Mouse (Mus musculus) ES-E14 (cell line): ENCODE measurements around the gene Dclk2. TPM values are rescaled to one million over a fixed set of nuclear protein-coding genes. Genes with fewer than 3 reads are reported as not detected.

Source experiments
- DNase-seq: peaks from one replicate; pipeline ENCODE4 v3.0.0-alpha.2; 2013; ENCODE audit warnings: low read depth, low spot score
- H3K27ac ChIP-seq: 2 replicates; pipeline ENCODE4 v1.5.1; 2012; ENCODE audit warnings: low read depth, mild to moderate bottlenecking, low read length, moderate library complexity, mixed read lengths; ENCODE audit not compliant: poor library complexity, insufficient read depth, severe bottlenecking
- H3K36me3 ChIP-seq: 2 replicates; pipeline ENCODE4 v1.6.1; 2012; ENCODE audit warnings: mild to moderate bottlenecking, low read length, moderate library complexity, mixed read lengths; ENCODE audit not compliant: control insufficient read depth, poor library complexity, insufficient read depth, severe bottlenecking
- H3K4me1 ChIP-seq, 2 experiments: fragments of 150-350 bp in 1 of 2; sonication (generic) in 1 of 2; 2 replicates each; pipeline ENCODE4 v1.6.1; 2012; ENCODE audit warnings: low read length in 2 of 2, mild to moderate bottlenecking in 1 of 2, mixed read lengths in 1 of 2; ENCODE audit not compliant: control insufficient read depth in 2 of 2, insufficient read depth in 2 of 2, poor library complexity in 1 of 2
- H3K4me3 ChIP-seq, 2 experiments: fragments of 150-350 bp in 1 of 2; sonication (generic) in 1 of 2; 2 replicates each; pipeline ENCODE4 v1.5.1; 2012; ENCODE audit warnings: low read length in 2 of 2, low read depth in 1 of 2, mild to moderate bottlenecking in 1 of 2, mixed read lengths in 1 of 2; ENCODE audit not compliant: insufficient read depth in 1 of 2, poor library complexity in 1 of 2, severe bottlenecking in 1 of 2
- H3K9ac ChIP-seq: 2 replicates; pipeline ENCODE4 v1.6.1; 2012; ENCODE audit warnings: low read depth, mild to moderate bottlenecking, low read length, mixed read lengths; ENCODE audit not compliant: poor library complexity, insufficient read depth, severe bottlenecking
- H3K9me3 ChIP-seq: fragments of 150-350 bp; sonication (generic); 2 replicates; pipeline ENCODE4 v1.6.1; 2012; ENCODE audit warnings: low read depth, mild to moderate bottlenecking, low read length; ENCODE audit not compliant: control insufficient read depth, insufficient read depth
- CHD2 ChIP-seq: IDR thresholded peaks from 2 replicates; pipeline ENCODE4 v1.6.1; 2014; ENCODE audit warnings: mild to moderate bottlenecking, low read depth, low read length, inconsistent platforms
- HCFC1 ChIP-seq: IDR thresholded peaks from 2 replicates; pipeline ENCODE4 v1.6.1; 2012; ENCODE audit warnings: low read length, inconsistent platforms, borderline replicate concordance; ENCODE audit not compliant: insufficient read depth
- MAFK ChIP-seq: IDR thresholded peaks from 2 replicates; pipeline ENCODE4 v1.6.1; 2014; ENCODE audit warnings: mild to moderate bottlenecking, low read depth, low read length, inconsistent platforms; ENCODE audit not compliant: insufficient read depth
- ZC3H11A ChIP-seq: IDR thresholded peaks from 2 replicates; pipeline ENCODE4 v1.6.1; 2012; ENCODE audit warnings: low read depth, mild to moderate bottlenecking, inconsistent platforms, low read length, borderline replicate concordance
- ZNF384 ChIP-seq: IDR thresholded peaks from 2 replicates; pipeline ENCODE4 v1.6.1; 2012; ENCODE audit warnings: low read depth, low read length, inconsistent platforms
- in situ Hi-C, 2 experiments: fragments of 600-800 bp; cut with MboI; formaldehyde crosslinking; loops; one replicate each; pipeline ENCODE4 v1.15.1; 2025; ENCODE audit warnings: low sequenced_read_pairs in 2 of 2, inconsistent platforms in 1 of 2; ENCODE audit not compliant: unreplicated experiment in 2 of 2
- total RNA-seq: library from RNA; depleted of rRNA; stranded (reverse); fragments of 300-350 nt; gene quantifications from 2 replicates; pipeline ENCODE4 v1.2.3, GENCODE M21; 2012

The Dclk2 gene
- total RNA-seq, 1 experiment, result 13.6 TPM

DNA sequence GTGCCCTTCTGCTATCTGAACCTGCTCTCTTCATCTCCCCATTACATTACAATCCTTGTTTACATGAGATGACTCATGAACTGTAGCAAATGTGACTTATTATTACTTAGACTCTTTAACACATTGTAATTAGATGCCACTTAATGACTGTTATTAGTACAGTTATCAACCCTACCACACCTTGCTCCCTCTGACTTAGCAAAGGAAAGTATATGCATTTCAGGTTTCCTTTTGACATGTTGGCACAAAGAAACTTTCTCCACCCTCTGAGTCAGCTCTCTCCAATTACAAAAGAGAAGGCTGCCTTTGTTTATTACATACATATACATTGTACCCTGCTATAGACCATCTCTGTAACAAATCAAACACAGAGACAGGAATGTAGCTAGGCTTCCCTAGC lies 33.1 kb downstream of the Dclk2 start:
- Histone ChIP-seq H3K9me3 (no peaks in the 10 kb centered on the region), H3K27ac (no peak overlapping the region), H3K9ac (no peak overlapping the region), H3K36me3 (no peaks in the 10 kb centered on the region; the same call in 1 of the 2 replicates), H3K4me1 (peaks cover 1 to 7% of the 10 kb centered on the region in 2 experiments; a peak in 2 of 4 replicates), H3K4me3 (no peak overlapping the region)
- TF ChIP-seq ZC3H11A, result no peak
- no peak for TF ChIP-seq ZNF384
- no peak for TF ChIP-seq HCFC1
- no peak for TF ChIP-seq MAFK
- no peak for TF ChIP-seq CHD2
- in situ Hi-C loops, result no loop called here
- DNase-seq, result no peak

- Histone ChIP-seq H3K36me3 (no peaks in the 10 kb centered on the region; the same call in 1 of the 2 replicates), H3K4me3 (no peak overlapping the region), H3K9me3 (no peaks in the 10 kb centered on the region), H3K9ac (no peak overlapping the region), H3K27ac (peak overlapping the region; percentile 44), H3K4me1 (peaks cover 1 to 7% of the 10 kb centered on the region in 2 experiments; a peak in 2 of 4 replicates)
- DNase-seq, result no peak
- TF ChIP-seq ZC3H11A (no peak), ZNF384 (no peak), CHD2 (no peak), HCFC1 (no peak), MAFK (no peak)
- in situ Hi-C loops, result no loop called here
Measured at GRCm38 (mm10) chr3:86885180-86885579, 35.5 kb downstream of the Dclk2 start.

DNA sequence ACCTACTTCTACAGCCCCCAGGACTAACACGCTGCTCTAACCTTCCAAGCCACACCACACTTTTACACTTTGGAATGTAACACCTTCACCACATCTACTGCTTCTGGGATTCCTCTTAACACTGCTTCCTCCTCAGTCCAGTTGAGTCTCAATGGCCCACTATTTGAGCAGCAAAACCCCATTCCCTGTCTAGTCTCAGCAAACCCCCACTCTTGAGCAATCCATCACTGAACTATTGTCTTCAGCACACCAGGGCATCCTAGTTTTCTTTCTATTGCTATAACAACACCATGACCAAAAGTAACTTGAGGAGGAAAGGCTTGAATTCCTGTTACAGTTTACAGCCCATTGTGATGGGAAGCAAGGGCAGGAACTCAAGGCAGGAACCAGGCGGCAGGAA lies 36.2 kb downstream of the Dclk2 start:
- DNase-seq, result no peak
- no peak for TF ChIP-seq ZNF384
- no peak for TF ChIP-seq HCFC1
- TF ChIP-seq MAFK, result no peak
- TF ChIP-seq ZC3H11A, result no peak
- no peak for TF ChIP-seq CHD2
- Histone ChIP-seq H3K9me3 (no peaks in the 10 kb centered on the region), H3K9ac (no peak overlapping the region), H3K4me1 (peaks cover 0 to 9% of the 10 kb centered on the region in 2 experiments; a peak in 2 of 4 replicates), H3K36me3 (no peaks in the 10 kb centered on the region; the same call in 1 of the 2 replicates), H3K27ac (0 out of 2 replicates have a peak overlapping the region, but pooled peaks have one; percentile 65), H3K4me3 (no peak overlapping the region)
- in situ Hi-C loops, result no loop called here

DNA sequence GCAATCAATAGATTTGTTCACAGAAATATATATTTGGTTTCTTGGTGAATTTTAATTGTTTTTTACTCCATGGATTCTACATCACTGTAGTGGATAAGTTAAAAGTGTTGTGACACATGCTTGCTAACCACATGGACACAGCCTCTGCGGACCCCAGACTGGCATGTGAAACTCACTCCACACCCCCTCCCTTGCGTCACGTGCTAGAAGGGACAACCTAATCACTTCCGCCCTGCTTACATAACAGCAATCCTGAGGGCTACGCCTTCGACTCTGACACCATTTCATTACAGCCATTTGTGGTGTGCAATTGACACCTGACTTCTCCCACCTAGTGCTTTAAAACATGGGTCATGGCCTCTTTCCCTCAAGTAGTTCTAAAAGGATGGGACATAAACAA lies 36.7 kb downstream of the Dclk2 start:
- Histone ChIP-seq H3K9me3 (no peaks in the 10 kb centered on the region), H3K36me3 (no peaks in the 10 kb centered on the region; the same call in 1 of the 2 replicates), H3K4me1 (peaks cover 0 to 9% of the 10 kb centered on the region in 2 experiments; a peak in 2 of 4 replicates), H3K27ac (peak overlapping the region; percentile 68; the same call in 1 of the 2 replicates), H3K9ac (no peak overlapping the region), H3K4me3 (no peak overlapping the region)
- no peak for TF ChIP-seq HCFC1
- no peak for TF ChIP-seq MAFK
- TF ChIP-seq ZNF384, result no peak
- no peak for DNase-seq
- in situ Hi-C loops, result no loop called here

- H3K4me3 ChIP-seq, result no peak overlapping the region
- DNase-seq, result no peak
Measured at GRCm38 (mm10) chr3:86875912-86876311, 44.7 kb downstream of the Dclk2 start.

More at GRCm38 (mm10) chr3:86875912-86876311, 44.7 kb downstream of the Dclk2 start:
- H3K4me1 ChIP-seq, result 0 out of 4 replicates have a peak, but pooled peaks cover 0 to 2% of the 10 kb centered on the region in 2 experiments
- no peak overlapping the region for H3K9ac ChIP-seq
- H3K9me3 ChIP-seq, result no peaks in the 10 kb centered on the region
- no peaks in the 10 kb centered on the region for H3K36me3 ChIP-seq
- in situ Hi-C loops, result no loop called here
- no peak overlapping the region for H3K27ac ChIP-seq
- TF ChIP-seq ZNF384 (no peak), ZC3H11A (no peak), MAFK (no peak), CHD2 (no peak), HCFC1 (no peak)
